Mouse (Mus musculus) Patski (cell line): Measurements from ENCODE around the gene Spesp1. TPM values are rescaled to one million over a fixed set of nuclear protein-coding genes. Genes with fewer than 3 reads are reported as not detected.

Experiments used
- ATAC-seq: fragments of 100-300 bp; one replicate; pipeline ENCODE4 v1.8.0; 2021
- CTCF ChIA-PET: fragments of 350-600 bp; sonication (Branson Sonifier 250); formaldehyde crosslinking; loops from one replicate; lab custom pipeline; 2022; ENCODE audit warnings: inconsistent platforms; lab: Charles Lee
- POLR2A ChIA-PET: fragments of 350-600 bp; sonication (Branson Sonifier 250); formaldehyde crosslinking; loops from one replicate; lab custom pipeline; 2022; ENCODE audit warnings: antibody characterized with exemption, inconsistent platforms; lab: Charles Lee
- DNase-seq: peaks from one replicate; pipeline ENCODE4 v3.0.0-alpha.2; 2011; ENCODE audit warnings: low read depth, low spot score
- H3K27me3 ChIP-seq: fragments of 371-371 bp; one replicate; pipeline ENCODE4 v1.5.1; 2021
- CTCF ChIP-seq: fragments of 100-300 bp; IDR thresholded peaks from one replicate; pipeline ENCODE4 v1.5.1; 2021
- in situ Hi-C: fragments of 300-500 bp; cut with MboI; formaldehyde crosslinking; loops from 3 replicates; pipeline ENCODE4 v1.11.1; 2018; ENCODE audit warnings: low pct_unique_long_range_greater_than_20kb, mixed read lengths
- polyA plus RNA-seq: library from polyadenylated mRNA; unstranded; gene quantifications from one replicate; pipeline ENCODE4 v1.2.3, GENCODE M21; 2021

Gene Spesp1
- polyA plus RNA-seq, 1 experiment from 2014 or later = not detected

DNA sequence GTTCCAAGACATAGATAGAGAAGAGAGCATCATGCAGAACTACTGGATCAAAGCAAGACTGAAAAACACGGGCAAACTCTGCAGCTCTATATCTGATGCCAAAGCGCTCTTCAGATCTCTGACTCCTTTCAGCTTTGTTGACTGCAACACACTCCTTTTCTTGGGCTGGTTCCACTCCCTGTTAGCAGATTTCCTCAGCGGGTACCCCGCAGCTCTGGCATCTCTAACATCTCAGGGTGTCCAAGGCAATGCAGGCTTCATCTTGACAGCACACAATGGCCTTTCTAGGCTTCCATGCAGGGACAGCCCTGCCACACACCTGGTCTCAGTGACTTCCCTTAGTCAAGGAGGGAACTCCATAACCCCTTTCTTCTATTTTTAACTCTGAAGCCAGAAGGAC lies 31.7 kb downstream of the Spesp1 start:
- TF ChIP-seq CTCF = no peak
- in situ Hi-C loops = no loop called here
- DNase-seq = no peak

DNA sequence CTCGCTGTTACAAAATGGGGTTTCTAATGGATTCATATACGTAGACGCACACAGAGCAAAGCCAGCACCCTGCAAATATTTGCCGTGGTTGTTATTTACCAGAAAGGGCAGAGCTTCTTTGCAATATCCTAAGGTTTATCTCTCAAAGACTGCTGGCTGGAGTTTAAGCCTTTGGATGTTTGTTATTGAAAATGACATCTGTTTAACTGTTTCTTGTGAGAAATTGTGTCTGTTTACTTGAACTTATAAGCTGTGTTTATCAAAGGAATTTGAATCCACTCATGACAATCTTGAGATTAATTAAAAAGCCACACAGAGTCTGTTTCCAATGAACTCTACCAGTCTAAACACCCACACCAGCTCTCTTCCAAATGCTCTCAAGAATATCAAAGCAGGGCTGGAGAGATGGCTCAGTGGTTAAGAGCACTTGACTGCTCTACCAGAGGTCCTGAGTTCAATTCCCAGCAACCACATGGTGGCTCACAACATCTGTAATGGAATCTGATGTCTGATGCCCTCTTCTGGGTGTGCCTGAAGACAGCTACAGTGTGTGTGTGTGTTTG lies 35.5 kb downstream of the Spesp1 start:
- no peak for ATAC-seq
- CTCF ChIA-PET = interaction anchor here (0.8 to 3.4 kb wide), 4 partner anchors 40 to 299 kb away, joined by 3 to 21 read pairs (median 4); no protein-coding TSS in a partner anchor
- POLR2A ChIA-PET = interaction anchor here (0.6 kb wide), 1 partner anchor 521 kb away, joined by 4 read pairs; no protein-coding TSS in a partner anchor
- no peaks in the 10 kb centered on the region for H3K27me3 ChIP-seq
- DNase-seq = no peak
- in situ Hi-C loops = no loop called here
- TF ChIP-seq CTCF = no peak

More for the DNA sequence above, 31.7 kb downstream of the Spesp1 start:
- ATAC-seq = no peak
- ChIA-PET CTCF (no interaction called here), POLR2A (no interaction called here)
- no peaks in the 10 kb centered on the region for H3K27me3 ChIP-seq

DNA sequence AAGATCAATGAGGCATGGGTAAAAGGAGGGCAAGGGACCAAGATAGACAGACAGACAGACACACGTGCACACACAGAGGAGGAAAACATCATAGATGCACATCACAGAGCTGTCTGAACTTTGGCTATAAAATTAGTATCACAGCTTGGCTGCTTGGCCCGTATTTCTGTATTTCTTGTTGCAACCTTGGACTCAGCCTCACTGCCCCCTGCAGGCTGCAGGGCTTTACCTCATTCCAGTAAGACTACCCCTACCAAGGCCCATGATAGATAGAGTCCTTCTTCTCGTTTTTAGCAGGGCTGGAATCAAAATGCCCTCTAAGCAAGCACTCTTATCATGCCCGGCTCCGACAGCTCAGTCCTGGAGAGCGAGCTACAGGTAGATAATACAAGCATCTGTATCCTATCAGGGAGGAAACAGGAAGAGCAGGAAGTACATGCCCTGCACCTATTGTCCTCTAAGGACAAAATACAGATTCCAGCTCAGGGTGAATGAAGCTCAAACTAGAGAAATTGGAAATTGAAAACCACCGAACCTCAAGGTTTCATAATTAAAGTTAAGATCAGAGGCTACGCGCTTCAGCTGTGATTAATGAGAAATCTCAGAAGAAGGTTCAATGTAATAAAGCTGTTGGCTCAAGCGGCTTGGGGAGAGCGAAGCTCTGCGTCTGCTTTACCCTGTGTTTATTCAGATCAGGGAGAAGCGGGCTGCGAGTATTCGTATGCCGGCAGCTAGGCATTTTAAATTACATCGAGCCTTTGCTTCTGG lies 36.2 kb downstream of the Spesp1 start:
- POLR2A ChIA-PET = interaction anchor here (0.6 kb wide), 1 partner anchor 522 kb away, joined by 4 read pairs; no protein-coding TSS in a partner anchor
- peak; percentile 49 for TF ChIP-seq CTCF
- ATAC-seq (no peak), DNase-seq (no peak)
- CTCF ChIA-PET = interaction anchor here (1.2 to 3.4 kb wide), 3 partner anchors 194 to 298 kb away, joined by 4 to 21 read pairs (median 5); no protein-coding TSS in a partner anchor
- H3K27me3 ChIP-seq = no peaks in the 10 kb centered on the region
- in situ Hi-C loops = no loop called here

DNA sequence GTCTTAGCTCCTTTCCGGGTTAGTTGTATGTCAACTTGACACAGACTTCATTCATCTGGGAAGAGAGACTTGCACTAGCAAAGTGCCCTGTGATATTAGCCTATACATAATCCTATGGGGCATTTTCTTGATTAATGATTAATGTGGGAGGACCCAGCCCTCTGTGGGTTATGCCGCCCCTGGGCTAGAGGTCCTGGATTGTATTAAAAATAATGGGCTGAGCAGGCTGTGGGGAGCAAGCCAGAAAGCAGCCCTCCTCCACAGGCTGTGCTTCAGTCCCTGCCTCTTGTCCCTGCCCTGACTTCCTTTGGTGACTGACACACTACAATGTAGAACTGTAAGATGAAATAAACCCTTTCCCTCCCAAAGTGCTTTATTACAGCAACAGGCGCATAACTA lies 37.4 kb downstream of the Spesp1 start:
- H3K27me3 ChIP-seq = no peaks in the 10 kb centered on the region
- CTCF ChIA-PET = interaction anchor here (1.0 to 3.4 kb wide), 6 partner anchors 26 to 279 kb away, joined by 3 to 21 read pairs (median 3); no protein-coding TSS in a partner anchor
- ATAC-seq (no peak), DNase-seq (no peak)
- peak; percentile 5 for TF ChIP-seq CTCF
- POLR2A ChIA-PET = no interaction called here
- in situ Hi-C loops = loop anchor here (5.0 kb wide), 2 partner anchors 202 to 297 kb away; partner anchors contain the start of gene Kif23

DNA sequence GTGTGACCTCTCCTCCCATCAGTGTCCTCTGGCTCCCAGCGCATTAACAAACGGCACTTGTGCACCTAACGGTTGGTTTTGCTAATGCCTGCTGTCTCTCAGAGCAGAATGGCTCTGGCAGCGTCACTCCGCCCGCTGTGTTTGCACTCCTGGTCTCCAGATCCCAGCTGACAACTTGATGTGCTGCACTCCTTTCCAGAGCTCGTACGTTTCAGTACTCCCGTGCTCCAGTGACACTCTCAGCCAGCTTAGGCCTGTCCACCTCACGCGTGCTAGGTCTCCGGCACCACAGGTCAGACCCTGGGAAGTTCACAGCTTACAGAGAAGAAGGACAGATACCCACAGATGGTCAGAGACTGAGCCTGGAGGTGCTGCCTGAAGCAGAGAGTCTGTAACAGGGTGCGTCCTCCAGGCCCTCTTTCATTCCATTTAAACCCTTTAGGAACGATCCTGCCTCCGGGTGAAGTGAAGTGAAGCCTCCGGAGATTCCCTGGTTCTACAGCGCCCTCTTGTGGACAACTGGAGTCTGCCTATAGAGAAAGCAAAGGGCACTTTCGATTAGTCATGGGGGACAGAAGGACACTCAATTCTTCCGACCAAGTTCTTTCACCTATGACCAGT lies 37.9 kb downstream of the Spesp1 start:
- in situ Hi-C loops = loop anchor here (5.0 kb wide), 2 partner anchors 202 to 297 kb away; partner anchors contain the start of gene Kif23
- POLR2A ChIA-PET = no interaction called here
- no peaks in the 10 kb centered on the region for H3K27me3 ChIP-seq
- DNase-seq (no peak), ATAC-seq (no peak)
- no peak for TF ChIP-seq CTCF
- CTCF ChIA-PET = interaction anchor here (0.7 to 3.4 kb wide), 7 partner anchors 26 to 281 kb away, joined by 3 to 21 read pairs (median 3); no protein-coding TSS in a partner anchor

DNA sequence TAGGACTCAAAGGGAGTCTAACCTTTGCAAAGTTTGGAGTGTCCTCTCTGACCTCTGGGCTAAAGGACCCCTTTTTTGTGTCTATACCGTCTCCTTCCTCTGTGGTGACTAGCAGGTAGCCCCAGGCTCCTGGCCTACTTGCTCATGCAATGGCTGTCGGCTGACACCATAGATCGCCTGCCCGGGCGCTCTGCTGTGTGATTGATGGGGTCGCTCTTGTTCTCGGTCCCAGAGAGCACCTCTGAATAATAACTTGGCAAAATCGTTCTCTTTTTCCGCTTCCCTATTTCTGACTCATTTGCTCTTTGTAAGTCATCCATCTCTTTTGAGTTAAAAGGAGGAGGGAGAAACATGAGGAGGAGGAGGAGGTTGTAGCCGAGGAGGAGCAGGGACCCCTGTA lies 42.0 kb downstream of the Spesp1 start:
- CTCF ChIA-PET = no interaction called here
- in situ Hi-C loops = loop anchor here (5.0 kb wide), 2 partner anchors 198 to 293 kb away; partner anchors contain the start of gene Kif23
- ATAC-seq (no peak), DNase-seq (no peak)
- POLR2A ChIA-PET = no interaction called here
- TF ChIP-seq CTCF = no peak
- H3K27me3 ChIP-seq = no peaks in the 10 kb centered on the region

DNA sequence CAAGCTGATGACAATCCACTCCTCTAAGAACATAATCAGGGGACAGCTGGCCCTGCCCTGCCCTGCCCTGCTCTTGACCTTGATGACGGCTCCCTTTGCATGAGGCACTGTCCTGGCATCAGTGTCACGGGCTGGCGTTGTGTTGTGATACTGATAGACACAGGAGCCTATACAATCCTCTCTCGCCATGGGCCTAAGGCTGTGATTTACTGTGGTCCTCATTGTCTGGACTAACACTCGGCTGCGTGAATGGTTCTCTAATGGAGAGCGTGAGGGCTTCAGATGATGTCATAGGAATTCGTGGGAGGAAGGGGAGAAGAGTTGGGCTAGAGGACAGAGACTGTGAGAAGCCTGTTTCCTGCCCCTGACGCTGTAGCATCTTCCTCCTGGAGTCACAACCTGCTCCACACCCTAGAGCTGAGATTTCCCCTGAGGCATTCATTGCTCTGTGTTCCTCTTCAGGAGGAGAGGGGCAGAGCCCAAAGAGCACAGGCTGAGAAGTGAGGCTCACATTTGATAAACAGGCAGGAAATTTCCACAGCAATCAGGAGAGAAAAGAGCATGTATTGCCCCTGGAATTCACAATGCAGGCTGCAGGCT lies 44.5 kb downstream of the Spesp1 start:
- POLR2A ChIA-PET = no interaction called here
- ATAC-seq (no peak), DNase-seq (no peak)
- in situ Hi-C loops = no loop called here
- H3K27me3 ChIP-seq = no peaks in the 10 kb centered on the region
- TF ChIP-seq CTCF = no peak
- CTCF ChIA-PET = interaction anchor here (1.3 kb wide), 1 partner anchor 166 kb away, joined by 3 read pairs; no protein-coding TSS in a partner anchor

DNA sequence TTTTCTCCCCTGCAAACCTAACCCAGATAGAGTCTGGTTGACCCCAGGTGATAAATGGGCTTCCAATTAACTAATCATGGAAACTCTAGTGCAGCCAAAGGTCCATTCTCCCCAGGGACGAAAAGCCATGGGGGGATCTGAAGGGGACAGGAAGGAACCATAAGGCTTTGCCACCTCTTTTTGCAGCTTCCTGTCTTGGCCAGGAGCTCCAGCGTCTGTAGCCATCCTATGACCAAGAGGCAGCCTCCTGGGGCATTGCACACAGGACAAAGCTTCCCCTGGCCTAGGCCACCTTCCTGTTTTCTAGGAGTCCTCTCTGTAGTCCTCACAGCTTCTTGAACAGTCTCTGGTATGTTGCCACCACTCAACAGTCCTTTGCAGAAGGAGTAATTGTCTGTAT lies 46.5 kb downstream of the Spesp1 start:
- no peak for TF ChIP-seq CTCF
- ChIA-PET POLR2A (no interaction called here), CTCF (no interaction called here)
- no peaks in the 10 kb centered on the region for H3K27me3 ChIP-seq
- ATAC-seq (no peak), DNase-seq (no peak)
- in situ Hi-C loops = no loop called here

DNA sequence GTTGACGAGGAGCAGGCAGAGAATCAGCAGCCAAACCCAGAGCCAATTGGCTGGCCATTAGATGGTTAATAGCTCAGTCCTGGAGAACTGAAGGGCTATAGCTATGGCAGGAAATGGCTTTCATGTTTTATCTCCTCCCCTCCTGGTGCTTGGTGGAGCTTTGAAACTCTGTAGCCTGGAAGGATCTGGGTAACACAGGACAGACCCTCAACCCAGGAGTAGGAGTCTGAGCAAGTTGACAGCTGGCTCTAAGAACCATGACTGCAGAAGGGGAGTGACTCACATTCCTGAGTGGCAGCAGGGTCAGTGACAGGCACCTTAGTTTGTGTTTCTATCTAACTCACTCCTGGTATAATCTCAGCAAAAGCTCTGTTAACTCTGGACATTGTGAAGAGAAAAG lies 49.4 kb downstream of the Spesp1 start:
- ChIA-PET CTCF (no interaction called here), POLR2A (interaction anchor here (0.6 kb wide), 1 partner anchor 182 kb away, joined by 5 read pairs; no protein-coding TSS in a partner anchor)
- ATAC-seq (no peak), DNase-seq (no peak)
- no peak for TF ChIP-seq CTCF
- in situ Hi-C loops = no loop called here
- H3K27me3 ChIP-seq = no peaks in the 10 kb centered on the region

DNA sequence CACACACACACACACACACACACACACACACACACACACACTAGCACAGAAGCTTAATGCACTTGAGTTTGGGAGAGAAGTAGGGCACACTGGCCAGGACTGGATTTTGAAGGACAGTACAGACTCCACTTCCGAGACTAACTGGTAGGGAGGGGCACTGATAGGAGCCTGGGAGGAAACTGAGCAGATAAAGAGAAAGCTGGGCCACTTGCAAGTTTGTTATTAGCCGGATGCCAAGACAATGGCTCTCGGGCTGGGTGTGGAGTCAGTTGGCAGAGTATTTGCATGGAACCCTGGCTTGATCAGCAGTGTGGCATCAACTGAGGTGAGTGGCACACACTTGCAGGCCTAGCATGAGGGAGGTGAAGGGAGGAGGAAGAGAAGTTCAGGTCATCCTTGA lies 51.0 kb downstream of the Spesp1 start:
- no peak for ATAC-seq
- H3K27me3 ChIP-seq = no peaks in the 10 kb centered on the region
- in situ Hi-C loops = no loop called here
- CTCF ChIA-PET = no interaction called here
- TF ChIP-seq CTCF = no peak
- POLR2A ChIA-PET = no interaction called here
- no peak for DNase-seq
